Mouse (Mus musculus) retina, postnatal 7 days (tissue): ENCODE measurements at regions not wholly inside any gene's neighbourhood (a gene's known extent, or its start where the extent isn't known, plus 50 kb on each side); places are given as distances from the start of the nearest gene placed in this dataset.

ENCODE experiments used
- DNase-seq: peaks from one replicate; pipeline ENCODE4 v3.0.0-alpha.2; 2012; ENCODE audit warnings: low read depth, low spot score

DNA sequence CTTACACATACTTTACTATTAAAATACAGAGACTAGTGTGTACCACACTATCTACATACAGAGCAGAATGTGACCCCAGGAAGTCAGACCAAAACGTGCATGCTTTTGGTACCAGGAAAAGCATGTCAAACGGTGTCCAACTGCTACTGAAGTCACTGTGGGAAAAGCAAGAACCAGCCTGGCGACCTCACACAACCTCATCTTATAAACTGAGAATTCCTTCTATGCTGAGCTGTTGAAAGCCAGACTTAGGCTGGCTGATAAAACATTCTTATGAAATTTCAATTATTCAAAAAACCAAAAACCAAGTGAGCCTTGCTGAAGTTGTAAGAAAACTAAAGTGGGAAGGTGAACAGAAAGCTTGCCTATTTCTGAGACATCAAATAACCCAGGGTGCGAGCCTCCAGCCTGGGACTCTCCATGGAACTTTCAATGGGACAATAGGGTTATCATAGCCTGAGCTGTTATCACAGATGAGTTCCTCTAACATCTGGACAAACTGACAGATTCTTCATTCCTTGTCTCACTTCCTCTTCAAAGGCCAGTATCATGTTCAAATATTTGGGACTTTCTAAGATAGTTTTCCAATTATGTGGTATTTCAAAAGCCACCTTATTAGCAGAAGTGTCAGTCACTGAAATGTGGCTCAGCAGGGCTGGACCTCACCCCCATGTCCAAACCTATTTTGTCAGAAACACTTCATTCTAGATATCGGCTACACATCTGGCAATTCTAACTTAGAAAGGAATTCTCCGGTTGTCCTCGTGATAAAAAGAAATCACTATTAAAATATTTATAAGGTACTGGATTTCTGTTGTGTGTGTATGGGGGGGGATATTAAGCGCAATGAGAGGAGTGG lies 155.7 kb downstream of the Sox4 start:
- DNase-seq = no peak

DNA sequence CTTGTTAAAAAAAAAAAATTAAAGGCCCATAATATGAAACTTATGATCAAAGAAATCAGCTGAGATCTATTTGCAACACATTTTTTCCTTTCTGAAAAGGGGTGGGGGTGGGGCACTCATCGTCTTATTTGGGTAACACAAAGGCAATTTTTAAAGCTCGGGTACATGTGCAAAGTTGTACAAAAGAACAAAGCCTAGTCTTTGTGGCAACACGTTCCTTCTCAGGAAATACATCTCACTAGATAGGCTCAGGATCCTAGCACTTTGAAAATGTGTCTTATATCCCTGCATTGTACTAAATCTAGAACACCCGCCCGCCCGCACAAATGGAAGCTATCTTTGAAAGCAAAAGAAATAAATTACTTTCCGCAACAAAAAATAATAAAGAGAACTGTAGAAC lies 158.2 kb downstream of the Sox4 start:
- DNase-seq = no peak

DNA sequence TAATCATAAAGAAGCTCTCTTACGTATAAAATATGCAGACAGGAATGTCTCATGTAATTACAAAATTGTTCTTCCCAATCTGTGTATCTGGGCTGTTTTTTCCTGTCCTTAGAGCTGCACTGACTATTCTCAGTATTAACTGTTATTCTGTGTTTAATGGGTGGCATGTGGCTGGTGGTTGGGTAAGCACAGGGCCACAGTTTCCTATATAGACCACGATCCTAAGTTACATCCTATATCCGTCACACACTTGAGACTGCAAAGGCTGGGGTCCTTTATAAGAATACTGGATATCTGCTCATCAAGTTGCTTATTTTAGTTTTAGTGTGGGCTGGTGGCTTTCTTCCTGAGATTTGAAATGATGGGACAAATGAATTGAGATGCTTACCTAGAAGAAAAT lies 159.0 kb downstream of the Sox4 start:
- no peak for DNase-seq

DNA sequence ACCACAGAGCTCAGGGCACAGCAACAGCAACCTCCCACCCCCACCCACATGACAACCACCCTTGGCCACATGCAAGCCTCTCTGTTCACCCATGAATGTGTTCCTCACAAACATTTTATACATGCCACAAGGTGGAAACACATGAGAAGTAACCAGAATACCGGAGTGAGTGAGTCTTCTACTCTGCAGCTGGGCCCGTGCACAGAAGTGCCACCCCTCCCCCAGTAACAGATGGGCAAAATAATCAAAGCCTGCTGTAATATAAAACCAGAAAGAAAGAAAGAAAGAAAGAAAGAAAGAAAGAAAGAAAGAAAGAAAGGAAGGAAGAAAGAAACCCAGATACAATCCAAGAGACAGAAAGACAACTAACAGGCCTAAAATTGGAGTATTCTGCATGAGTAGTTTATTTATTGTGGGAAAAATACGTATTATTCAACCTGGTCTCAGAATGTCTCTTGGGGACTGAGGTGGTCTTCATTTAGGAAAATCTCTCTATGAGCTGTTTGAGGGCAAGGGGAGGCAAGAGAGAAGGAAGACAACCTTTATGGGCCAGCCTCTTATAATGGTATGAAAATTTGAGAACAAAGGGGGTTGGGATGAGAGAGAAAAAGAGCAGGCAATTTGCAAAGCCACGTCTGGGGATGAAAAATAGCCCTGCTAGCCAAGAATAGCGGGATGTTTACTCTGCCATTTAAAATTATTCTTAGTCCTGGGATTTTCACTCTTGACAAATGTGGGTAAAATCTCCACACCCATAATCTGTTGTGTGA lies 160.2 kb downstream of the Sox4 start:
- no peak for DNase-seq

DNA sequence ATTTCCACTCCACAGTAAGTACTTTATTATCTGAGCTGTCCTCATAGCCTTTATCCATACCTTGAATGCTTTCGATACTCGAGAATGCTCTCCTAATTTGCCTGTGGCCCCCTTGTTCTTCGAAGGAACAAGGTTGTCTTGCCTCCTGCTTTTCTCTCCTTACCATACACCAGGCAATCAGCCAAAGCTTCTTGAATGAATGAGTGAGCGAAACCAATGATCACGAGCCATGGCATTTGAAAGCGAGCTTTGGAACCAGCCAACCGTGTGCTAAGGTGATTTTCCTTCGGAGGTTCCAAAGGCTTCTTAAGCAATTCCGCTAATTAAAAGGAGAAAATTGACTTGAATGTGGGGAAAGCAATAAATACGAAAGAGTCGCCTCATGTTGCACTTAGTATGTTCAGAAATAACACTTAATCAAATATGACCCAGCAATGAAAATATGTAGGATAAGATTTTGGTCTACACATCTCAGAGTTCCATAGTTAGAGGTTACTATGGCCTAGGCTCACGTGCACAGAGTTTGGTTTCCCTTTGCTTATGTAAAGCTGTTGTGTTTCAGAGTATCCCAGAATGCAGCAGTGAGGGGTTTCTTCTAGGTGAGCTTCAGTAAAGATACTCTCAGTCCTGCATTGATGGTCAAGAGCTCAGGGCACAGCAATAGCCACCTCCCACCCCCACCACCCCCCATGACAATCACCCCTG lies 160.9 kb downstream of the Sox4 start:
- peak; percentile 24 for DNase-seq

DNA sequence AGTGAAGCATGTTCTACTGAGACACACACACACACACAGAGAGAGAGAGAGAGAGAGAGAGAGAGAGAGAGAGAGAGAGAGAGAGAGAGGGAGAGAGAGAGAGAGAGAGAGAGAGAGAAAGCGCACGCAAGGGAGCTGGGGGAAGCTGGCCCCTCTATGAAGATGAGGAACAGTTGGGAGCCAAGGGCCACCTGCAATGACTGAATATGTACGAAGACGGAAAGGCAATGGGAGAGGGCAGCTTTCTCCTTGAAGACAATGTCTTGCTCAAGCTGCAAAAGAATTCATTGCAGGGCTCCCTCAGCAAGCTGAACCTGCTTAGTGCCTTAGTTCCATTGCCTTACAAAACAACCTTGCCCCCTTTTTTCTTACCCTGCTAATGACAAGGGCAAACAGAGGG lies 163.1 kb downstream of the Sox4 start:
- DNase-seq = no peak

DNA sequence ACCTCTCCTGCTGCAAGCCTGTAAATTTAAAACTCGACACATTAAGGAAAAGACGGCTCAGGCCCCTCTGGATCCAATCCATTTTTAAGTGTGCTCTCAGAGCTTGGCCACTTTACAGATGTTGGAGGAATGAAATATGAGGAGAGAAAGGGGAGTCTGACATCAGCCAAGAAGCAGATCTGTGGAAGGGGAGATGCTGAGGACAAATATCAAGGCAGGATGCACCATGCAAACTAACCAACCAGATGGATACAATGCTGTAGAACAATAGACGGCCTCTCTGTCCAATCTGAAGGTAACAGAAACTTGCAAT lies 166.2 kb downstream of the Sox4 start:
- no peak for DNase-seq

DNA sequence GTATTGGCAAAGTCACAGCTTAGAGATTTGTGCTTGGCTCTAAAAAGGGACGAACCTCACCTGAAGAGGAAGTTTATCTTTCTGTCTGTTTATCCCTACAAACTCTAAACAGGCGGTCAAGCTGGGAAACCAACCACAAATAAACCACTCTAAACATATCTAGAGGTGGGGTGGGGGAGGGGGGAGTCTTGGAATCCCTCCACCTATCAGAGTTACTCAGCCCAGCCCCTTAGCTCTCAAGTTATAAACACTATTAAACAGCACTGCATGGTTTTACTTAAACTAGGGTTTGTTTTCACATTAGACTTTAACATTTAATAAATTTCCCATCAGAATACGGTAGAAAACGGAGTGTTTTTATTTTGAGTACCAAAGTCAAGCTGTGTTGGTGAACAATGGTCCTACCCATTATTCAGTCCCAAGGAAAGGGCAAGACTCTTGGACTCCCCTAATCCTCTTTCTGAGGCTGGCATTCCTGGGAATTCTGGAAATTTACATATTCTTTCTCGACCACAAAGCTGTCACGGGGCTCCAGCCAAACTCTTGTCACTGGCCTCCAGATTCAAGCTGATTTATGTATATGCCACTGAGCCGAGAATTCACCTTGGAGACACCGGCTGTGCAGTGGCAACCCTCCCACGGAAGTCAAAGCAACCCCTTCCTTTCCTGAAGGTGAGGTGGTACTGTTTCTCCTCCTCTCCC lies 166.7 kb downstream of the Sox4 start:
- no peak for DNase-seq

DNA sequence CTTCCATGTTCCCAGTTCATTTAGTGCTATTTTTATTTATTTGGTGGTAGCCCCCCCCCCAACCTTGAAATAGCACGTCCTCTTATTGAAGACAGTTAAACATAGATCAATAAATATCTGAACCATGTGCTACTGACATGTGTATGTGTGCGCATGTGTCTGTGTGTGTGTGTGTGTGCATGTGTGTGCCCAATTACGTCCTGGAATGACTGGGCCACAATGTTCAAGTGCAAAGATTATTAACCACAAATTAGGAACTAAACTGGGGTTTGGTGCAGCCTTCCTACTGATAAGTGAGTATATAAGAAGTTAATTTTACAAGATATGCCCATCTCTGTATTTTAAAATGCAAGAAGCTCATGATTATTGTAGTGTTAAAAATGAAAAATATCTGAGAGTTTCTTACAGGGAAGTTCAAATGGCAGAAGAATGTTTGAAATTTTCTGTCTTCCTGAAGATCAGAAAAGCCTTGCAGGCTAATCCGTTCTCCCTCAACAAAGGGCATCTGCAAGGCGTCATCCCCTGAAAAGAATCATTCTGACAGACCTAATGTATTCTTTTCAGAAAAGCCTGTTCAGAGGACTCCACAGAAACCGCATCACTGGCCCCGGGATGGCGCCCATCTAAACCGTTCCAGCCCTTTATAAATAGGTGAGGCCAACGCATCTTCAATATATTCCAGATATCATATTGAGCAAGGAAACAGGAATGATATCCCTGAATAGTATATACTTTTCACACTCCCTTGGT lies 170.8 kb downstream of the Sox4 start:
- no peak for DNase-seq

DNA sequence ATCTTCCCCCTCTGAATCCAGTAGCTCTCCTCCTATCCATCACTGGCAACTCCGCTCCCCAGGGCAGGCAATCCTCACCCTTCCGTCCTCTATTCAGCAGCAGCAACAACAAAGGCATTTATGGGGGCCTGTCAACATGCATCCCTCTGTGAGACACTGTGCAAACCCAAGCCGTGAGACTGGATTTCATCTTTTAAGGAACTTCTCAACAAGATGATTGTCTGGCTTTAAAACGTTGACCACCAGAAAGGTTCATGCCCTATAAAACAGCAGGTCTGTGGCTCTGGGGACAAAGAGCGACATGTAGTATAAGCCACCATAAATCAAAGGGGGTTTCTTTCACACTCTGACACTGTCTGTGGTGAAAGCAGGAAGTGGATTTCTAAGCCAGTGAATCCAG lies 171.4 kb downstream of the Sox4 start:
- DNase-seq = no peak

DNA sequence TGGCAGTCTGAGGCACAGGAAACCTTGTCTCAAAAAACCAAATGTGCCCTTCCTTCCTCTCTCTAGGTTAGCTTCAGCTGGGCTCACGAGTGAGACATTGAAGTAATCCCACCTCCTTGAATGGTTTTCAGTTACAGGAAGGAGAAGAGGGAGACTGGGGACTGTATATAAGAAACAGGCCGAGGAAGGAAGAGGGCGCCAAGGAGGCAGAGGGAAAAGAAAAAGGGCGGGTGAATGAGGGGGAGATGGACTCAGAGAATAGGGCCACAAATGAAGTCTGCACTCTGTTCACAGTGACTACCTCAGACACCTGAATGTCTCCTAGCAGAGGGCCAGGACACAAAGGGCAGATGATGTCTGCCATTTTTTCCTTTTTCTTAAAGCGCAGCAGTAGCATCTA lies 171.9 kb downstream of the Sox4 start:
- no peak for DNase-seq

DNA sequence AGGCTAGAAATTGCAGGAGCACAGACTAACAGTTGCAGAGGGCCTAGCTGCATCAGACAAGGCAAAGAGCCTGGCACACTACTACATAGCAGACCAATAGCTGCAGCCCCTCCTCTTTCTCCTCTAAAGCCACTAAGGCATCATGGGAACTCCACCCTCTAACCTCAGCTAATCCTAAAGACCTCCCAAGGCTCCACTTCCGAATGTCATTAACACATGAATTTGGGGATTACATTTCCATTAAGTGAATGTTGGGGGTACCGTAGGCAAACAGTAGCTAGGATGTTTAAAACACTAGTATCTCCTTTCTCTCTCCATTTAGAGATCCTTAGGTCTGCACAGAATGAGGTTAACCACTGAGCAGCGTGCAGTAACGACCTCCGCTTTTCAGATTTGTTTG lies 173.1 kb downstream of the Sox4 start:
- no peak for DNase-seq

DNA sequence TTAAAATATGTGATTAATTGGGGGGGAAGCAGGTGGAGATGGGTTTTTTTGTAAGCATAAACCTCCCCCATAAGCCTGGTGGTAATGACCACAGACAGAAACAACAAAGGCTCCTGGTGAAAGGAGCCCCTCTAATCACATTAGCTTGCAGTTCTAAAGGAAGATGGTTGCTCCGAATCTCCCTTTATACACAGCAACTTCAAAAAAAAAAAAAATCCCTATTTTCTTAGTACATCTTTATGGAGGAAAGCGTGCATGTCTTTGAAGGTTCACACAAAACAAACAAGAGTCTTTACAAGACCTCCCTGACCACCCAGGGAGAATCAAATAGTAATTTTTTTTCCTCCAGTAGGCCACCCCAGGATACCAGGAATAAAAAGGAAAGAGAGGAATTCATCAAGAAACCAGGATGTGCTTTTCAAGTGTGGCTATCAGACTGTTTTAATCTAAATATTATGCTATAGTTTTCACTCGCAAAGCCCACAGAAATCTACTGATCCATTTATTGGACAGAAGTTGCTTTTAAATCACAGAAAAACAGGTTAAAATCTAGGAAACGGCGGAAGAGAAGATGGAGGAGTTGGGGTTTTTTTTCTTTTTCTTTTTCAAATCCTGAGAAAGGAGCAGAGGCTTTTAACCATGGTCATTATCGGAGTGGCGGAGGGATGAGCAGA lies 178.2 kb downstream of the Sox4 start:
- no peak for DNase-seq

DNA sequence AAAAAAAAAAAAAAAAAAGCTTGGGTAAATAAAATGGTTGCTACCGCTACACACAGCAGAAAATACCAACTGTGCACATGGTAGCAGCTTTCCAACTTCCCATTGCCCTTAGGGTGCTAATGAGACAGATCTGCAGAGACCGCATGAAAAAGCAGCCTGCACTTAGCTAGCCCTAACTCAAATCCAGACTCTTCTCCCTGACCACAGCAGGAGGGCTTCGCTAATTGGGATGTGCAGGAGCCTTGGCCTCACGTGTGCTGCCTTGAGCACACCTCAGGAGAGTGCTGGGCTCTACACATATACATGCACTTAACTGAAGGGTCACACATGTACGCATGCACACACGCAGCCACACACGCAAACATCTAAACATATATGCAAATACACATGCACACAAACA lies 178.9 kb downstream of the Sox4 start:
- no peak for DNase-seq

DNA sequence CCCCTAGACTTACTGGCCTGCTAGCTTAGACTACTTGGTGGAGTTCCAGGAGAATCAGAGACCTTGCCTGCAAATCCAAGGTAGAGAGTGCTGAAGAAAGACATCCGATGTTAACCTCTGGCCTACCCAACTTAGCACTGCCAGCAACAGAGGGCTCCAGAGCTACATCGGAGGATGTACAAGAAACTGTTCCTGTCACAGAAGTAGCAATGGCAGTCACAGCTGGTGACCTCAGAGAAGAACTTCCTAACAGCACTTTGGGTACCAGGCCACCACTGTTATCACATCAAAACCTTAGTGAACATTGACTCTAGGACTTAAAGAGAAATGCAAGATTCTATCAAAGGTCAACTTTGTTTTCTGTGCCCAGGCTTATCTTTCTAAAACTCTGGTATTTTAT lies 180.0 kb downstream of the Sox4 start:
- no peak for DNase-seq

DNA sequence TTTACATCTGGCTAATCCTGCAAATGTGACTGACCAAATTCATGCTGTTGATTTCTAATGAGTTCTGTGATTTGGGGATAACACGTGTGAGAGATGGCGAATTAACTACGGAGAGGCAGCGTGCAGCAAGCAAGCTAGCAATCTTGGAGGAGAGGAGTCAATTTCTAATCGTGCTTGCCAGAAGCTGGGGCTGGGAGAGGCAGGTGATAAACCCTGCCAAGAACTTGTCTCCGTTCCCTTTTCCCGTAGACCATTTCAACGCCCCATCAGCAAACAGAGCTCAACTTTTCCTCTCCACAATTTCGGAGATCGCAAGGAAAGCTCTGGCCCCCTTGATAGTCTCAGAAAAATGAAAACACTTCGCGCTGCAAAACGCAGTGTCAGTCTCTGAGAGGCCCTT lies 183.0 kb downstream of the Sox4 start:
- no peak for DNase-seq

DNA sequence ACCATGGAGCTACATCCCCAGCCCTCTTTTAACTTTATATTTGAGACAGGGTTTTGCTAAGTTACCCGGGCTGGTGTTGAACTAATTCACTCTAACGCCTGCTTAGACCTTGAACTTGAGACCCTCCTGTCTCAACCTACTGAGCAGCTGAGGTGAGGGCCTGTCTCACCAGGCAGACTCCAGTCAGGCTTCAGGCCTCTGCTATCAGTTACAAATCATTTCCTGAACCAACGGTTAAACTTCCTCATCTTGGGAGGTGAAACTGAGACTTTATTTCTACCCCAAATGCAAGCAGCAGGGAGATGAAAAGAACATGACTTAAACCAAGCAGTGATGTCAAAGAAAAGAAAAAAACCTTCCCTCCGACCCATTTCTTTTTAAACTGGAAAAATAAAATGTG lies 183.5 kb downstream of the Sox4 start:
- no peak for DNase-seq

DNA sequence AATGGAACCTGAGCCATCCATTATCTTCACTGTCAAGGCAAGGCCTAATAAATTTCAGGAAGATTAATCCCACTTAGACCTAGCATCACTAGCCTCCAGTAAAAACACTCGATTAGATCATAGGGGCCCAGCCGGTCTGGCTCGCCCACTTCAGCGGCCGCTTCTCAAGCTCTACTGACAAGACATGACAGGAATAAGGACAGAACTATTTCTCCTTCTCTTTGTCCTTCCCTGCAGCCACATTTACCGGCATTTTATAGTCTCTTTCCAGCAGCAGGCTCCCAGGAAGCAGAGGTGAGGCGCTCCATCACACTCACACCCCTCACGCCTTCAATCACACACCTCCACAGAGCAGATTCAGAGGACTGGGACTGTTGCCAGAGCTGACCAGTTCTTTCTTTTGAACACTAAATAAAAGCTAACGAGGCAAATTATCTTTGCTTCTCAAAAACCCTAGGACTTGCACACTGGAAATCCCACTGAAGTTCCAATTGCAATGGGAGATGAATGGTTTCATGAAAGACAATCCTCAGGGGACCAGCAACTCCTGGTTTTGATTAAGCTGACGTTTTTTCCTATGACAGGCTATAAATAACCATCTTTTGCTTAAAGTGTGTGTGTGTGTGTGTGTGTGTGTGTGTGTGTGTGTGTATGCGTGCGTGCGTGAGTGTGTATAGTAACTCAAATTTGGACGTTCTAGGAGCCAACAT lies 184.6 kb downstream of the Sox4 start:
- DNase-seq = no peak

DNA sequence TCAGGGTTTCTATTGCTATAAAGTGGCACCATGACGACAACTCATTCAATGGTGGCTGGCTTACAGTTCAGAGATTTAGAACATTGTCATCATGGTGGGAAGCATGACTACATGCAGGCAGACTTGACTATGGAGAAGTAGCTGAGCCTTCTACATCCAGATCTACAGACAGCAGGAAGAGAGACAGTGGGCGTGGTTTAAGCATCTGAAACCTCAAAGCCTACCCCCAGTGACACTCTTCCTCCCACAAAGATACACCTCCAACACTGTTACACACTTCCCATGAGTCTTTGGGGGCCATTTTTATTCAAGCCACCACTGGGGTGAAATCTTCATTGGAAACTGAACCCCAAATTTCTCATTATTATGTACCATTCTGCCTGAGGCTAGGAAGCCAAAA lies 191.0 kb downstream of the Sox4 start:
- no peak for DNase-seq

DNA sequence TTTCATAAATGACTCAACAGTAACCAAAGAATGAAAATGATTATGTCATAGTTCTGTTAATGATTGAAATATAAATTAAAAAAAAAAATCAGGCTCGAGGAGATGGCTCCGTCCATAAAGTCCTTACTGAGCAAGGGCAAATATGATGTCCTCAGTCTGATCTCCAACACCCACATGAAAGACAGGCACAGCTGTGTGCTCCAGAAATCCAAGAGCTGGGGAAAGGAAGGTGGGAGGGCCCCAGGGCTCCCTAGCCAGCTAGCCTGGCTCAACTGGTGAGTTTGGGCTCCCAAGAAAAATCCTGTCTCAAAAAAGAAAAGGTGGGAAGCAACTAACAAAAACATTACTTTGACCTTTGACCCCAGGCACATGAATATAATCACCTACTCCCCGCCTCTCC lies 194.5 kb downstream of the Sox4 start:
- no peak for DNase-seq
